Mouse (Mus musculus) left cerebral cortex, postnatal 25 days (tissue): ENCODE results near the gene Diaph3. TPM values are rescaled to one million over a fixed set of nuclear protein-coding genes. Genes with fewer than 3 reads are reported as not detected.

Experiments used
- microRNA-seq, 2 experiments: library from miRNA; unstranded; fragments of <30 nt; microRNA quantifications; one replicate each; pipeline ENCODE4 v1.2.0; 2022
- total RNA-seq, 2 experiments: library from RNA; stranded (reverse); gene quantifications; 2 replicates each; pipeline ENCODE4 v1.2.3; 2021

The Diaph3 gene
- total RNA-seq, 2 experiments from 2014 or later = 5.0 to 5.1 TPM

Small RNA genes lying within 50 kb of the gene (microRNA-seq; reads per million reads assigned to microRNA genes)
- 0 reads per million in 2 experiments for gene Gm23438
